Mouse (Mus musculus): ENCODE data around the gene Zfp324. TPM values are rescaled to one million over a fixed set of nuclear protein-coding genes. Genes with fewer than 3 reads are reported as not detected.
A peak's percentile ranks its signal among the peaks of the same experiment; 100 is the strongest.

The Zfp324 gene
- total and polyA plus RNA-seq, 3 experiments = 2.3 to 3.6 (median 2.6) TPM

- no peaks in the 10 kb centered on the region for H3K4me1 ChIP-seq (ENCODE audit: control insufficient read depth, insufficient read depth, low read length)
- DNase-seq = no peak
- WGBS = 65% methylated on average over 5 of the region's 5 CpGs
- intact Hi-C loops (cut with DNase I) = no loop called here
- H3K36me3 ChIP-seq (ENCODE audit: control insufficient read depth, insufficient read depth, low read length) = no peaks in the 10 kb centered on the region
- no peaks in the 10 kb centered on the region for H3K79me2 ChIP-seq (replicated peaks; ENCODE audit: control insufficient read depth, insufficient read depth, low read length)
- no peak within 1 kb of the TSS for H3K27ac ChIP-seq
- no peak within 1 kb of the TSS for H3K9ac ChIP-seq (ENCODE audit: low read depth, low read length)
- peaks cover 1% of the 10 kb centered on the region; the same call in 1 of the 2 replicates for H3K27me3 ChIP-seq (ENCODE audit: control insufficient read depth, insufficient read depth, low read length)
- TF ChIP-seq POLR2A (IDR thresholded peaks at IDR 0.05; ENCODE audit: insufficient read depth, low read depth, low read length) (no peak), EP300 (IDR thresholded peaks at IDR 0.05; ENCODE audit: insufficient read depth, low read depth, low read length) (no peak), CTCF (IDR thresholded peaks at IDR 0.05) (no peak)
- no peak within 1 kb of the TSS for H3K4me3 ChIP-seq
Measured at GRCm38 (mm10) chr7:12998053-12998452, 32.4 kb downstream of the Zfp324 start, which contains the start of gene Slc27a5. TSS of gene Slc27a5 (minus strand) at chr7:12998192.

GRCm38 (mm10) chr7:12998851-12999250 lies 33.2 kb downstream of the Zfp324 start, which contains the start of gene Trim28:
TSS of gene Trim28 (plus strand) at chr7:12999114.
- intact Hi-C loops (cut with DNase I) = no loop called here
- H3K27me3 ChIP-seq (ENCODE audit: control insufficient read depth, insufficient read depth, low read length) = no peaks in the 10 kb centered on the region

GRCm38 (mm10) chr7:13001584-13001983 lies 35.9 kb downstream of the Zfp324 start:
- Histone ChIP-seq H3K36me3 (ENCODE audit: control insufficient read depth, insufficient read depth, low read length) (no peaks in the 10 kb centered on the region), H3K4me1 (ENCODE audit: control insufficient read depth, insufficient read depth, low read length) (no peaks in the 10 kb centered on the region), H3K27ac (no peak overlapping the region), H3K79me2 (replicated peaks; ENCODE audit: control insufficient read depth, insufficient read depth, low read length) (no peaks in the 10 kb centered on the region), H3K27me3 (ENCODE audit: control insufficient read depth, insufficient read depth, low read length) (no peaks in the 10 kb centered on the region), H3K9ac (ENCODE audit: low read depth, low read length) (no peak overlapping the region), H3K4me3 (no peak overlapping the region)
- intact Hi-C loops (cut with DNase I) = no loop called here
- DNase-seq = no peak
- WGBS = 52% methylated on average over 1 of the region's 1 CpGs
- TF ChIP-seq POLR2A (IDR thresholded peaks at IDR 0.05; ENCODE audit: insufficient read depth, low read depth, low read length) = no peak
- no peak for TF ChIP-seq EP300 (IDR thresholded peaks at IDR 0.05; ENCODE audit: insufficient read depth, low read depth, low read length)
- no peak for TF ChIP-seq CTCF (IDR thresholded peaks at IDR 0.05)

More at GRCm38 (mm10) chr7:12998851-12999250, 33.2 kb downstream of the Zfp324 start, which contains the start of gene Trim28:
- DNase-seq = no peak
- Histone ChIP-seq H3K9ac (ENCODE audit: low read depth, low read length) (no peak within 1 kb of the TSS), H3K79me2 (replicated peaks; ENCODE audit: control insufficient read depth, insufficient read depth, low read length) (no peaks in the 10 kb centered on the region), H3K36me3 (ENCODE audit: control insufficient read depth, insufficient read depth, low read length) (no peaks in the 10 kb centered on the region), H3K27ac (no peak within 1 kb of the TSS), H3K4me1 (ENCODE audit: control insufficient read depth, insufficient read depth, low read length) (no peaks in the 10 kb centered on the region), H3K4me3 (no peak within 1 kb of the TSS)
- WGBS = 82% methylated on average over 3 of the region's 3 CpGs
- TF ChIP-seq POLR2A (IDR thresholded peaks at IDR 0.05; ENCODE audit: insufficient read depth, low read depth, low read length) (no peak), EP300 (IDR thresholded peaks at IDR 0.05; ENCODE audit: insufficient read depth, low read depth, low read length) (no peak), CTCF (IDR thresholded peaks at IDR 0.05) (no peak)

- H3K36me3 ChIP-seq (ENCODE audit: control insufficient read depth, insufficient read depth, low read length) = no peaks in the 10 kb centered on the region
- H3K4me3 ChIP-seq = no peak overlapping the region
- H3K27ac ChIP-seq = no peak overlapping the region
- no peaks in the 10 kb centered on the region for H3K79me2 ChIP-seq (replicated peaks; ENCODE audit: control insufficient read depth, insufficient read depth, low read length)
- H3K27me3 ChIP-seq (ENCODE audit: control insufficient read depth, insufficient read depth, low read length) = no peaks in the 10 kb centered on the region
- TF ChIP-seq EP300 (IDR thresholded peaks at IDR 0.05; ENCODE audit: insufficient read depth, low read depth, low read length) (no peak), POLR2A (IDR thresholded peaks at IDR 0.05; ENCODE audit: insufficient read depth, low read depth, low read length) (no peak), CTCF (IDR thresholded peaks at IDR 0.05) (no peak)
- DNase-seq = no peak
- intact Hi-C loops (cut with DNase I) = no loop called here
- peaks cover 1% of the 10 kb centered on the region; the same call in 1 of the 2 replicates for H3K4me1 ChIP-seq (ENCODE audit: control insufficient read depth, insufficient read depth, low read length)
- 81% methylated on average over 5 of the region's 5 CpGs for WGBS
- H3K9ac ChIP-seq (ENCODE audit: low read depth, low read length) = no peak overlapping the region
Measured at GRCm38 (mm10) chr7:13003380-13003779, 37.7 kb downstream of the Zfp324 start.

GRCm38 (mm10) chr7:13006011-13006410 lies 40.4 kb downstream of the Zfp324 start:
- Histone ChIP-seq H3K4me3 (no peak overlapping the region), H3K9ac (ENCODE audit: low read depth, low read length) (no peak overlapping the region), H3K27ac (peak overlapping the region; percentile 75), H3K27me3 (ENCODE audit: control insufficient read depth, insufficient read depth, low read length) (no peaks in the 10 kb centered on the region), H3K36me3 (ENCODE audit: control insufficient read depth, insufficient read depth, low read length) (no peaks in the 10 kb centered on the region), H3K4me1 (ENCODE audit: control insufficient read depth, insufficient read depth, low read length) (peaks cover 3% of the 10 kb centered on the region; the same call in 1 of the 2 replicates), H3K79me2 (replicated peaks; ENCODE audit: control insufficient read depth, insufficient read depth, low read length) (no peaks in the 10 kb centered on the region)
- intact Hi-C loops (cut with DNase I) = no loop called here
- no peak for DNase-seq
- no peak for TF ChIP-seq CTCF (IDR thresholded peaks at IDR 0.05)
- TF ChIP-seq POLR2A (IDR thresholded peaks at IDR 0.05; ENCODE audit: insufficient read depth, low read depth, low read length) = no peak
- no peak for TF ChIP-seq EP300 (IDR thresholded peaks at IDR 0.05; ENCODE audit: insufficient read depth, low read depth, low read length)
- WGBS = 88% methylated on average over 17 of the region's 17 CpGs

GRCm38 (mm10) chr7:13006531-13006930 lies 40.9 kb downstream of the Zfp324 start:
- 55% methylated on average over 10 of the region's 10 CpGs for whole genome bisulfite sequencing
- DNase-seq = peak in 1 of 2 experiments; percentile 39
- peak overlapping the region; percentile 75 for H3K27ac ChIP-seq

More at GRCm38 (mm10) chr7:13006531-13006930, 40.9 kb downstream of the Zfp324 start:
- peaks cover 3% of the 10 kb centered on the region; the same call in 1 of the 2 replicates for H3K4me1 ChIP-seq (ENCODE audit: control insufficient read depth, insufficient read depth, low read length)
- TF ChIP-seq CTCF (IDR thresholded peaks at IDR 0.05) (no peak), POLR2A (IDR thresholded peaks at IDR 0.05; ENCODE audit: insufficient read depth, low read depth, low read length) (no peak), EP300 (IDR thresholded peaks at IDR 0.05; ENCODE audit: insufficient read depth, low read depth, low read length) (no peak)
- no peaks in the 10 kb centered on the region for H3K27me3 ChIP-seq (ENCODE audit: control insufficient read depth, insufficient read depth, low read length)
- no peak overlapping the region for H3K9ac ChIP-seq (ENCODE audit: low read depth, low read length)
- no peaks in the 10 kb centered on the region for H3K36me3 ChIP-seq (ENCODE audit: control insufficient read depth, insufficient read depth, low read length)
- no peak overlapping the region for H3K4me3 ChIP-seq
- intact Hi-C loops (cut with DNase I) = no loop called here
- no peaks in the 10 kb centered on the region for H3K79me2 ChIP-seq (replicated peaks; ENCODE audit: control insufficient read depth, insufficient read depth, low read length)

Data from heart, adult 2 months (tissue).